Mouse (Mus musculus) thymus, adult 2 months (tissue): Measurements from ENCODE around the gene Senp7.

Experiments used
- CTCF ChIP-seq: fragments of 200-500 bp; IDR thresholded peaks from 2 replicates; pipeline ENCODE4 v1.5.1; 2012; ENCODE audit warnings: mild to moderate bottlenecking, control low read depth, low read length, moderate library complexity, borderline replicate concordance; ENCODE audit not compliant: control insufficient read depth, poor library complexity, insufficient read depth; ENCODE audit errors: extremely low read depth
- POLR2A ChIP-seq: fragments of 200-500 bp; IDR thresholded peaks from 2 replicates; pipeline ENCODE4 v1.6.1; 2012; ENCODE audit warnings: mild to moderate bottlenecking, low read length, control low read depth, moderate library complexity; ENCODE audit not compliant: control insufficient read depth, poor library complexity, insufficient read depth; ENCODE audit errors: extremely low read depth

DNA sequence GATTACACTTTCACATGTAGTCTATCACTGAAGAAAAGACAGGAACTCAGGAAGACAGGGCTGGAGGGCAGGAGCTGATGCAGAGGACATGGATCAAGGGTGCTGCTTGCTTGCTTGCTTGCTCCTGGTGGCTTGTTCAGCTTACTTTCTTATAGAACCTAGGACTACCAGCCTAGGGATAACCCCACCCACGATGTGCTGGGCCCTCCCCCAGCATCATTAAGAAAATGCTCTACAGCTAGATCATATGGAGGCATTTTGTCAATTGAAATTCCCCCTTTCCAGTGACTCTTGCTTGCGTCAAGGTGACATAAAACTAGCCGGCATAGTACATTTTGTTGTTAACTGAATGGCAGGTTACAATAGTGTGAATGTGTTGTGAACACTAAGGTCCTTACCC is 7.8 kb downstream of the Senp7 start:
- TF ChIP-seq CTCF (no peak), POLR2A (no peak)
